Mouse (Mus musculus): ENCODE measurements around the gene Mid1. TPM values are rescaled to one million over a fixed set of nuclear protein-coding genes. Genes with fewer than 3 reads are reported as not detected.
"Not testable (repeated sequence)": the region's sequence is repeated elsewhere in the genome, so short reads cannot be mapped to it uniquely, and the experiment has no call there.

Mid1 gene
- polyA plus RNA-seq, 1 experiment from 2014 or later, result 12.8 TPM

- Histone ChIP-seq H3K9me3 (peaks cover 37% of the 10 kb centered on the region), H3K27ac (peak overlapping the region; percentile 10), H3K36me3 (peaks cover 29% of the 10 kb centered on the region)
- H3K4me1 ChIP-seq (replicated peaks); H3K4me2 ChIP-seq (replicated peaks); H3K27me3 ChIP-seq; H3K4me3 ChIP-seq (replicated peaks); H3K9ac ChIP-seq (replicated peaks): not testable (repeated sequence)
- 83% methylated on average over 30 of the region's 30 CpGs for WGBS
- ATAC-seq, result peak; percentile 62
Measured at GRCm38 (mm10) chrX:170019219-170019953, 334.4 kb downstream of the Mid1 start.

GRCm38 (mm10) chrX:170019954-170020689 lies 335.1 kb downstream of the Mid1 start:
- ATAC-seq; H3K4me2 ChIP-seq (replicated peaks); H3K4me1 ChIP-seq (replicated peaks); H3K27me3 ChIP-seq; H3K4me3 ChIP-seq (replicated peaks); H3K9ac ChIP-seq (replicated peaks): not testable (repeated sequence)
- Histone ChIP-seq H3K27ac (peak overlapping the region; percentile 27; the same call in 1 of the 2 replicates), H3K9me3 (peaks cover 37% of the 10 kb centered on the region), H3K36me3 (peaks cover 29% of the 10 kb centered on the region)
- WGBS, result 57% methylated on average over 14 of the region's 14 CpGs

GRCm38 (mm10) chrX:170020690-170021050 lies 335.7 kb downstream of the Mid1 start:
- not testable (repeated sequence) for ATAC-seq; H3K4me2 ChIP-seq (replicated peaks); H3K4me3 ChIP-seq (replicated peaks); H3K27ac ChIP-seq; H3K27me3 ChIP-seq; H3K9ac ChIP-seq (replicated peaks); H3K4me1 ChIP-seq (replicated peaks)
- WGBS, result 49% methylated on average over 9 of the region's 9 CpGs
- peaks cover 37% of the 10 kb centered on the region for H3K9me3 ChIP-seq
- peaks cover 29% of the 10 kb centered on the region for H3K36me3 ChIP-seq

DNA sequence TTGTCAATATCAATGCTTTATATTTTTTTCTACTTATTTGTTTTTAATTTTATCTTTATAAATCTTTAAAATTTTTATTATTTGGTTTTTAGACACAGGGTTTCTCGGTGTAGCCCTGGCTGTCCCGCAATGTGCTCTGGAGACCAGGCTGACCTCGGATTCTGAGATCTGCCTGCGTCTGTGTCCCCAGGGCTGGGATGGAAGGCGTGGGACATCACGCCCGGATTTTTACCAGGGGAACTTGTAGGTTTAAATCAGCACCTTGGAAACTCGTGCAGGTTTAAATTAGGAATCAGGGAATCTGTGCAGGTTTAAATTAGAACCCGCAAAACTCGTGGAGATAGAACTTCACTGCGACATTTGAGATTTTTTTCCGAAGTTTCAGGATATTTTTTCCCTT lies 336.2 kb downstream of the Mid1 start:
- H3K27me3 ChIP-seq; H3K4me3 ChIP-seq (replicated peaks); H3K9ac ChIP-seq (replicated peaks); H3K4me1 ChIP-seq (replicated peaks); ATAC-seq; H3K4me2 ChIP-seq (replicated peaks); H3K27ac ChIP-seq: not testable (repeated sequence)
- WGBS, result 76% methylated on average over 12 of the region's 12 CpGs
- Histone ChIP-seq H3K36me3 (peaks cover 29% of the 10 kb centered on the region), H3K9me3 (peaks cover 37% of the 10 kb centered on the region)

- H3K4me1 ChIP-seq (replicated peaks); H3K4me2 ChIP-seq (replicated peaks); H3K4me3 ChIP-seq (replicated peaks); ATAC-seq; H3K27ac ChIP-seq; H3K27me3 ChIP-seq; H3K9ac ChIP-seq (replicated peaks): not testable (repeated sequence)
- peaks cover 37% of the 10 kb centered on the region for H3K9me3 ChIP-seq
- peaks cover 29% of the 10 kb centered on the region for H3K36me3 ChIP-seq
- WGBS, result 50% methylated on average over 15 of the region's 15 CpGs
Measured at GRCm38 (mm10) chrX:170021750-170022461, 336.9 kb downstream of the Mid1 start.

Other genes with a start within 250 kb of the Mid1 start
- not detected in 2 replicates for gene 4933400A11Rik, start 94.4 kb downstream of the Mid1 start, polyA plus RNA-seq (2015; fragmentation: Nextera tagmentation; extraction: Ambion mirVana)